Mouse (Mus musculus) spleen, postnatal 0 days (tissue): ENCODE data around the gene Gpc2. TPM values are rescaled to one million over a fixed set of nuclear protein-coding genes. Genes with fewer than 3 reads are reported as not detected.

ENCODE experiments used
- polyA plus RNA-seq: library from polyadenylated mRNA; unstranded; fragments of >200 nt; fragmentation: Nextera tagmentation; extraction: Ambion mirVana; gene quantifications from 2 replicates; pipeline ENCODE4 v1.2.1, GENCODE M21; 2015

The Gpc2 gene
- 1.5 TPM in 2 replicates for polyA plus RNA-seq

GRCm38 (mm10) chr5:138279585-138280424, at the start of gene Gpc2, which contains the start of the genes Gm43720 and Stag3:
Gene Gpc2 (minus strand): TSS chr5:138280005.
Gene Gm43720 (minus strand): TSS chr5:138279958.
Gene Stag3 (plus strand): TSS chr5:138280240.

DNA sequence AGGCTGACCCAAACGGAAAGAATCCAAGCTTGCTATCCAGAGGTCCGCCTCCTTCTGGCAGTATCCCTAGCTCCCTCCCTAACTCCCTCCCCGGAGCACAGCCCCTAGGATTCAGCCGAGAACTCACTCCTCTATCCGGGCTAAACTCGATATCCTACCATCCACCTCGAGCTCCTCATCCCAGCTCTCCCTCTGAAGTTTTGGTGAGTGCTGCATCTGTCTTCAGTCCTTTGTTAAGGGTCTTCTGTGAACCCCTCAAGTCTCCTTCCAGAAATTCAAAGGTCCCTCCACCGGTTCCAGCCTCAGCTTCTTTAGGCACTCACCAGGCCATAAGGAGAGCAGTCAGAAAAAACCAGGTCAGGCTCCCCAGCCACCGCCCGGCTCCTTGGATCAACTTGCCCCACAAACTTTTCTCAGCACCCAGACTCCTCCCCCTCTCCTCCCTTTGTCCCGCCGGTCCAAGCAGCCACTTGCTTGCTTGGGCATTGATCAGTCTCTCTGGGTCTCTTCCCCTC, 7.3 kb downstream of the Gpc2 start, which contains the start of gene Gal3st4:
TSS of gene Gal3st4 (minus strand) at position 432 of the 515 bp plus-strand sequence.

DNA sequence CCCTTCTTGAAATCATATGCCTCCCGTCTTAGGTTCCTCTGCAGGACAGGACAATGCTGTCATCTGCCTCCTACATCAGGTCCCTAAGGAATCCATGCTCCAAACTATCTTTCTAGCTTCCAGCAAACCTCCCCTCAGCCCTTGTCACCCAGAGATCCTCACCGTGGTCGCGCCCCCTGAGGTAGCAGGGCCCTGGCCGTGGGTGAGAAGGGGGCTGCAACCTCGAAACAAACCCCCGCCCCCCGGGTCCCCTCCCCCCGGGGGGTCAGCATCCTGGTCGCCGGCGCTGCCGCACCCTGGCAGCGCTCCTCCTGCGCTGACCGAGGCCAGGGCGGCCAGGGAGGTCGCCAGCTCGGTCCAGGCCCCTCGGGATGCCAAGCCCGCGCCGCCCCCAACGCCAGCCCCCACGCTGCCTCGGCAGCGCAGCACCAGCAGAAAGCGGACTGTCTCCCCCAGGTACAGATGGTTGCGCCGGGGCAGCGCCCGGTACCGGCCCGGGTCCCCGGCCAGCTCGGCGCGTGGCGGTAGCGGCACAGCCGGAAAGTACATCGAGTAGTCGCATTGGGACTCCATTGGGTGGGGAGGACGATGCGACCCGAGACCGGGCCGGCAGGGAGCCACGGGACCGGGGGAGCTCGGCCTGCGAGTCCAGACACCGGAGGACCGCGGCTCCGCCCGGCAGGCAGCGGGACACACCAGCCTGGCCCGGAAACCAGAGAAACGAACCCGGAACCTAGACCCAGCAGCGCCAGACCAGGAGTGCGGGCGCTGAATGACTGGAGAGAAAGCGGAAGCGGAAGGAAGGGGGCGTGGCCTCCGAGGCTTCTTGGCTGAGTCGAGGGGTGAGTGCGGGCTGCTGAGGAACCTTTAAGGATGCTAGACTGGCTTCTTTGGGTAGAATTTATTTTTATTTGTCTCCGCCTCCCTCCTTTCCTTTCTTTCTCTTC, 16.3 kb downstream of the Gpc2 start, which contains the start of gene BC037034:
TSS of gene BC037034 (minus strand) at position 774 of the 947 bp plus-strand sequence.

GRCm38 (mm10) chr5:138255353-138256093, 24.3 kb downstream of the Gpc2 start, which contains the start of gene Lamtor4:
Gene Lamtor4 (plus strand): TSS chr5:138255482.

GRCm38 (mm10) chr5:138225700-138226099, 54.1 kb downstream of the Gpc2 start, which contains the start of gene Nxpe5:
Gene Nxpe5 (plus strand): TSS chr5:138225898.

Other genes with a start within 250 kb of the Gpc2 start
- not detected in 2 replicates for gene Smok3c, start 226.8 kb downstream of the Gpc2 start, polyA plus RNA-seq
- gene Zkscan1, start 194.9 kb downstream of the Gpc2 start, polyA plus RNA-seq: 4.9 and 5.4 TPM in 2 replicates
- 14.2 and 17.9 TPM in 2 replicates for gene Zscan21, start 163.1 kb downstream of the Gpc2 start, polyA plus RNA-seq
- gene Zfp113, start 124.3 kb downstream of the Gpc2 start, polyA plus RNA-seq: 6.2 and 7.3 TPM in 2 replicates
- gene Cops6, start 118.9 kb downstream of the Gpc2 start, polyA plus RNA-seq: 124 and 131 TPM in 2 replicates
- 9.1 and 9.7 TPM in 2 replicates for gene Ap4m1, start 108.0 kb downstream of the Gpc2 start, polyA plus RNA-seq
- 197 and 222 TPM in 2 replicates for gene Mcm7, start 107.6 kb downstream of the Gpc2 start, polyA plus RNA-seq
- gene Taf6, start 92.6 kb downstream of the Gpc2 start, polyA plus RNA-seq: 35.1 and 35.4 TPM in 2 replicates
- 20.0 and 20.2 TPM in 2 replicates for gene Cnpy4, start 92.5 kb downstream of the Gpc2 start, polyA plus RNA-seq
- 6.0 and 7.3 TPM in 2 replicates for gene Mblac1, start 85.7 kb downstream of the Gpc2 start, polyA plus RNA-seq
- gene Nxpe5, start 54.1 kb downstream of the Gpc2 start, polyA plus RNA-seq: 1.1 and 1.6 TPM in 2 replicates
- 59.8 and 75.8 TPM in 2 replicates for gene Lamtor4, start 24.5 kb downstream of the Gpc2 start, polyA plus RNA-seq
- gene BC037034, start 16.0 kb downstream of the Gpc2 start, polyA plus RNA-seq: 8.0 and 8.6 TPM in 2 replicates
- 0.49 and 0.56 TPM in 2 replicates for gene Gal3st4, start 7.2 kb downstream of the Gpc2 start, polyA plus RNA-seq
- gene Gm43720, start within 50 bp of the Gpc2 start, polyA plus RNA-seq: not detected in 2 replicates
- 1.8 and 2.4 TPM in 2 replicates for gene Stag3, start 235 bp upstream of the Gpc2 start, polyA plus RNA-seq
- gene Pvrig, start 62.0 kb upstream of the Gpc2 start, polyA plus RNA-seq: 0.52 and 1.0 TPM in 2 replicates
- 10.5 and 12.1 TPM in 2 replicates for gene Zfp157, start 161.5 kb upstream of the Gpc2 start, polyA plus RNA-seq